Mouse (Mus musculus) myocyte (in vitro differentiated cells): ENCODE measurements at regions not wholly inside any gene's neighbourhood (a gene's known extent, or its start where the extent isn't known, plus 50 kb on each side); places are given as distances from the start of the nearest gene placed in this dataset.

ENCODE experiments used
- CEBPB ChIP-seq: IDR thresholded peaks from 2 replicates; pipeline ENCODE4 v1.6.1; 2011; ENCODE audit warnings: mild to moderate bottlenecking, moderate library complexity; ENCODE audit not compliant: poor library complexity, insufficient read depth, severe bottlenecking
- E2F4 ChIP-seq: IDR thresholded peaks from one replicate; pipeline ENCODE4 v1.6.1; 2011; ENCODE audit warnings: mild to moderate bottlenecking, control low read depth, moderate library complexity; ENCODE audit not compliant: insufficient read depth
- MAX ChIP-seq: IDR thresholded peaks from one replicate; pipeline ENCODE4 v1.6.1; 2011; ENCODE audit warnings: low read depth, mild to moderate bottlenecking, control low read depth
- MYOD1 ChIP-seq, 3 experiments: IDR thresholded peaks; one replicate each; pipeline ENCODE4 v1.6.1; 2011; ENCODE audit warnings: control low read depth in 2 of 3, low read depth in 2 of 3, mild to moderate bottlenecking in 2 of 3, moderate library complexity in 1 of 3; ENCODE audit not compliant: insufficient read length in 2 of 3, control insufficient read depth in 1 of 3
- MYOG ChIP-seq, 3 experiments: IDR thresholded peaks; one replicate each; pipeline ENCODE4 v1.6.1; 2011; ENCODE audit warnings: control low read depth in 2 of 3, low read depth in 2 of 3, mild to moderate bottlenecking in 2 of 3; ENCODE audit not compliant: insufficient read length in 2 of 3, control insufficient read depth in 1 of 3, insufficient read depth in 1 of 3
- POLR2A ChIP-seq: IDR thresholded peaks from one replicate; pipeline ENCODE4 v1.6.1; 2011; ENCODE audit warnings: low read depth, mild to moderate bottlenecking, control low read depth, moderate library complexity; ENCODE audit not compliant: insufficient read length
- POLR2AphosphoS2 ChIP-seq: IDR thresholded peaks from one replicate; pipeline ENCODE4 v1.6.1; 2011; ENCODE audit warnings: low read depth, control low read depth; ENCODE audit not compliant: insufficient read length
- REST ChIP-seq: IDR thresholded peaks from one replicate; pipeline ENCODE4 v1.6.1; 2011; ENCODE audit warnings: mild to moderate bottlenecking, control low read depth, moderate library complexity; ENCODE audit not compliant: insufficient read depth, insufficient read length
- SRF ChIP-seq: IDR thresholded peaks from one replicate; pipeline ENCODE4 v1.6.1; 2011; ENCODE audit warnings: low read depth; ENCODE audit not compliant: control insufficient read depth, insufficient read length
- TCF12 ChIP-seq: IDR thresholded peaks from one replicate; pipeline ENCODE4 v1.6.1; 2011; ENCODE audit warnings: mild to moderate bottlenecking, control low read depth; ENCODE audit not compliant: poor library complexity, insufficient read depth, severe bottlenecking
- TCF3 ChIP-seq: IDR thresholded peaks from one replicate; pipeline ENCODE4 v1.6.1; 2011; ENCODE audit warnings: low read depth, control low read depth; ENCODE audit not compliant: insufficient read length
- USF1 ChIP-seq: IDR thresholded peaks from one replicate; pipeline ENCODE4 v1.6.1; 2011; ENCODE audit warnings: low read depth, mild to moderate bottlenecking, control low read depth, moderate library complexity

DNA sequence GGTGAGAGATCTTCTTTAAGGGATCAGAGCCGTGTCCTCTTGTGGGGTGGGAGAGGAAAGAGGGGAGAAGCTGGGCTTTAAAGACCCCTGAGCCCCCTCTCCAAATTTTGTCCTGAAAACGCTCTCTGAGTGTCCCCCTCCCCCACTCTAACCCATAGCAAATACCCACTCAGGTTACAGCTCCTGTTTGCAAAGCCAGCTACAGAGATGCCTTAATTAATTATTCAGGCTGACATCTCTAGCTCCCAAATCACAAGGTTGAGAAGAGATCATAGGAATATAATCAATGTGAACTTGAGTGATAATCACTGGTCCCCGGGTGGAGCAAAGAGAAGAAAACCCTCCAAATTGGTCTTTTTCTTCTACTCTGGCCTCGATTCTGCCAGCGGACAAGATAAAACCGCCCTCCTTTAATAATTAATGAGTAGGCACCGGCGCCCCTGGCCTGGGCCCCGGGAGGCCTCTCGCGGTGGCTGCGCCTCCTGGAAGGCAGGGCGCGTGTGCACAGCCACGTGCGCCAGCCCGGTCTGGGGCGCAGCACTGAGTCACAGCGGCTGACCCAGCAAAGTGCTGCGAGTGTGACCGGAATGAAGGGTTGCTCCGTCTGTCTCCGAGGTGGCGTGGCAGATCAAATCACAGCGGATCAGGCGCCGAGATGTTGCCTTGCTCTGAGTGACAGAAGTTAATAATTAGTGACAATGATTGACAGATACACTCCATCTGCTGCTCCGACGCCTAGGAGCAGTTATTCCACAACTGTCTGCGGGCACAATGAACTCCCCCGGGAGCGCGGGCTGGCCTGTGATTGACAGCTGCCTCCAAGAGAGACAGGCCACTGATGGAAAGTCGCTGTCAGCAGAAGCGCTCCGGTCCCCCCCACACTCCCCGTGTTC lies 72.7 kb upstream of the 4930535I16Rik start:
- TF ChIP-seq POLR2A (no peak), POLR2AphosphoS2 (no peak), MYOD1 (IDR thresholded peaks at IDR 0.05; ENCODE audit: control insufficient read depth in 1 of 3, insufficient read length in 2 of 3, low read depth in 2 of 3) (no peak), MAX (no peak), E2F4 (no peak), MYOG (IDR thresholded peaks at IDR 0.05; ENCODE audit: control insufficient read depth in 1 of 3, insufficient read depth in 1 of 3, insufficient read length in 2 of 3, low read depth in 2 of 3) (no peak), USF1 (no peak), CEBPB (no peak), TCF12 (no peak), REST (no peak), TCF3 (no peak), SRF (no peak)
